Mouse (Mus musculus) bone marrow, adult 2 months (tissue): ENCODE measurements around the gene Aff3.

Source experiments
- CTCF ChIP-seq: fragments of 200-500 bp; IDR thresholded peaks from 2 replicates; pipeline ENCODE4 v1.5.1; 2011; ENCODE audit warnings: low read length, control low read depth; ENCODE audit not compliant: control insufficient read depth, insufficient read depth
- POLR2A ChIP-seq: fragments of 200-500 bp; IDR thresholded peaks from 2 replicates; pipeline ENCODE4 v1.6.1; 2011; ENCODE audit warnings: low read depth, mild to moderate bottlenecking, control low read depth, low read length, borderline replicate concordance; ENCODE audit not compliant: control insufficient read depth

- TF ChIP-seq CTCF = no peak
- no peak for TF ChIP-seq POLR2A
These were observed 514.7 kb downstream of the Aff3 start for GRCm38 (mm10) chr1:38150086-38150485.
